Mouse (Mus musculus): Measurements from ENCODE around the gene 1810009J06Rik.
"Not testable (repeated sequence)": the region's sequence is repeated elsewhere in the genome, so short reads cannot be mapped to it uniquely, and the experiment has no call there.

1810009J06Rik gene

DNA sequence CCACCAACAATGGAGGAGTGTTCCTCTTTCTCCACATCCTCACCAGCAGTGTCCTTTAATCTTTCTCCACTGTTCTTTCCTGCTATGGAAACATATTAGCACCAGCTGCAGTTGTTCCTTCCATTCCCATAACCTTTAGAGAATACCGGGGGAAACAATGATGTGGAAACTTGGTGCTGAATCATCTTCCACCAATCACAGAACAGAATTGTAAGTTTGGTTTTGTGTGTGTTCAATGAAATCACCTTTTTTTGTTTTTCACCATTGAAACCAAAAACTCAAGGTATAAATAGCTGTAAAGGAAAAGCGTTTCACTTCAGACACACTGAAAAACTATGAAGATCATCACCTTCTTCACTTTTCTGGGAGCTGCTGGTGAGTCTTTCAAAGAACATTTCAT, at the start of gene 1810009J06Rik:
TSS of gene 1810009J06Rik (plus strand) at position 301 of the 400 bp plus-strand sequence.
- not testable (repeated sequence) for DNase-seq (ENCODE audit: low spot score in 2 of 2)

DNA sequence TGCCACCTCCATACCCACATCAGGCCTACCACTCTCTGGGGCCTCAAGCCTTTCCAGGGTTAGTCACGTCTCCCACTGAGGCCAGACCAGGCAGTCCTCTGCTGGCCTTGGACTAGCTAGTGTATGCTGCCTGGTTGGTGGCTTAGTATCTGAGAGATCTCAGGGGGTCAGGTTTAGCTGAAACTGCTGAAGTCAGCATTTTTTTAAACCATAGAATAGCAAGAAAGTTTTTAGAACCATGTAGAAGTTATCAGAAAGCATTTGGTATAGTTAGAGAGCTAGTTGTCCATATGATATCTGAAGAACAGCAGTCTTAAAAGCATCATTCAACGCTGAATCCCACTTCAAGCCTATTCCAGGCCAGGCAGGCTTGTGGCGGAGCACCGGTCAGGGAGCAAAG, 44.6 kb upstream of the 1810009J06Rik start:
- no peak for DNase-seq (ENCODE audit: low spot score in 2 of 2)

GRCm38 (mm10) chr6:40940457-40940856, 24.1 kb upstream of the 1810009J06Rik start, which contains the start of gene 1700074P13Rik:
TSS of gene 1700074P13Rik (minus strand) at chr6:40940557.
- no peak for DNase-seq (ENCODE audit: low spot score in 2 of 2)

- no peak for DNase-seq (ENCODE audit: low spot score in 2 of 2)
Measured at GRCm38 (mm10) chr6:40951770-40952169, 12.8 kb upstream of the 1810009J06Rik start, which contains the start of gene Gm4744. TSS of gene Gm4744 (minus strand) at chr6:40951870.

GRCm38 (mm10) chr6:40953716-40954115, 10.8 kb upstream of the 1810009J06Rik start:
- no peak for DNase-seq (ENCODE audit: low spot score in 2 of 2)

DNA sequence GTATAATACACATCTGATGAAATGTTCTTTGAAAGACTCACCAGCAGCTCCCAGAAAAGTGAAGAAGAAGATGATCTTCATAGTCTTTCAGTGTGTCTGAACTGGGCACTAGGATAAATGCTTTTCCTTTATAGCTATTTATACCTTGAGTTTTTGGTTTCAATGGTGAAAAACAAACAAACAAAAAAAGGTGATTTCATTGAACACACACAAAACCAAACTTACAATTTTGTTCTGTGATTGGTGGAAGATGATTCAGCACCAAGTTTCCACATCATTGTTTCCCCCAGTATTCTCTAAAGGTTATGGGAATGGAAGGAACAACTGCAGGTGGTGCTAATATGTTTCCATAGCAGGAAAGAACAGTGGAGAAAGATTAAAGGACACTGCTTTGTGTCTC, 34.8 kb downstream of the 1810009J06Rik start, which contains the start of gene Gm2663:
TSS of gene Gm2663 (minus strand) at position 101 of the 400 bp plus-strand sequence.
- DNase-seq (ENCODE audit: low spot score in 2 of 2): not testable (repeated sequence)

GRCm38 (mm10) chr6:41015065-41015464, 50.5 kb downstream of the 1810009J06Rik start:
- no peak for DNase-seq (ENCODE audit: low spot score in 2 of 2)

Measured in spleen, postnatal 4 days (tissue).